Mouse (Mus musculus) forebrain, embryonic 15.5 days (tissue): ENCODE results near the gene Tgm4. TPM values are rescaled to one million over a fixed set of nuclear protein-coding genes. Genes with fewer than 3 reads are reported as not detected.

Experiments
- ATAC-seq: fragments of 200-750 bp; cut with Nextera tagmentation; replicated peaks from 2 replicates; pipeline ENCODE4 v1.8.0; 2017; ENCODE audit warnings: mild to moderate bottlenecking, moderate TSS enrichment, moderate library complexity
- H3K27ac ChIP-seq: fragments of 300-500 bp; sonication (generic); replicated peaks from 2 replicates; pipeline ENCODE4 v1.5.1; 2015; ENCODE audit warnings: mild to moderate bottlenecking, inconsistent platforms
- H3K27me3 ChIP-seq: fragments of 300-500 bp; sonication (generic); 2 replicates; pipeline ENCODE4 v1.6.1; 2015; ENCODE audit warnings: inconsistent platforms
- H3K36me3 ChIP-seq: fragments of 300-500 bp; sonication (generic); 2 replicates; pipeline ENCODE4 v1.6.1; 2015; ENCODE audit warnings: mild to moderate bottlenecking, inconsistent platforms
- H3K4me1 ChIP-seq: fragments of 300-500 bp; sonication (generic); 2 replicates; pipeline ENCODE4 v1.6.1; 2015; ENCODE audit warnings: inconsistent platforms
- H3K4me2 ChIP-seq: fragments of 300-500 bp; sonication (generic); replicated peaks from 2 replicates; pipeline ENCODE4 v1.6.1; 2015; ENCODE audit warnings: mild to moderate bottlenecking, inconsistent platforms
- H3K4me3 ChIP-seq: fragments of 300-500 bp; sonication (generic); 2 replicates; pipeline ENCODE4 v1.5.1; 2015; ENCODE audit warnings: mild to moderate bottlenecking, inconsistent platforms
- H3K9ac ChIP-seq: fragments of 300-500 bp; sonication (generic); replicated peaks from 2 replicates; pipeline ENCODE4 v1.6.1; 2015; ENCODE audit warnings: mild to moderate bottlenecking, inconsistent platforms
- H3K9me3 ChIP-seq: fragments of 300-500 bp; sonication (generic); 2 replicates; pipeline ENCODE4 v1.6.1; 2016; ENCODE audit warnings: inconsistent platforms
- WGBS: fragments of 180-500 bp; shearing (Covaris S2); methylation state at CpG from one replicate; pipeline ENCODE4 v1.1.7; 2015; ENCODE audit warnings: mixed read lengths; 5-methylcytosine and 5-hydroxymethylcytosine counted together
- polyA plus RNA-seq: library from polyadenylated mRNA; unstranded; fragments of >200 nt; fragmentation: Nextera tagmentation; extraction: Ambion mirVana; gene quantifications from 2 replicates; pipeline ENCODE4 v1.2.1, GENCODE M21; 2015

Tgm4 gene
- polyA plus RNA-seq, 1 experiment from 2014 or later: 0.78 TPM

- WGBS: under 1% methylated on average over 77 of the region's 79 CpGs
- Histone ChIP-seq H3K9me3 (no peaks in the 10 kb centered on the region), H3K27ac (peak within 1 kb of the TSS; percentile 92), H3K36me3 (no peaks in the 10 kb centered on the region), H3K4me2 (peak within 1 kb of the TSS; percentile 69), H3K27me3 (no peaks in the 10 kb centered on the region), H3K4me1 (peaks cover 24% of the 10 kb centered on the region), H3K4me3 (peak within 1 kb of the TSS; percentile 74), H3K9ac (peak within 1 kb of the TSS; percentile 85)
- ATAC-seq: peak; percentile 94
Observed at GRCm38 (mm10) chr9:123112805-123113521, 78.4 kb downstream of the Tgm4 start, which contains the start of the genes Zdhhc3 and Exosc7. Gene Zdhhc3, minus strand, starts transcription at chr9:123113205. Gene Exosc7, plus strand, starts transcription at chr9:123113215.

GRCm38 (mm10) chr9:123113931-123114330 lies 79.4 kb downstream of the Tgm4 start:
- Histone ChIP-seq H3K27ac (peak overlapping the region; percentile 92), H3K9me3 (no peaks in the 10 kb centered on the region), H3K4me3 (peak overlapping the region; percentile 74), H3K4me1 (peaks cover 24% of the 10 kb centered on the region), H3K4me2 (peak overlapping the region; percentile 69), H3K27me3 (no peaks in the 10 kb centered on the region), H3K36me3 (peaks cover 5% of the 10 kb centered on the region; the same call in 1 of the 2 replicates), H3K9ac (peak overlapping the region; percentile 85)
- ATAC-seq: no peak
- 65% methylated on average over 6 of the region's 6 CpGs for whole genome bisulfite sequencing

GRCm38 (mm10) chr9:123115566-123115965 lies 81.0 kb downstream of the Tgm4 start:
- Histone ChIP-seq H3K27me3 (no peaks in the 10 kb centered on the region), H3K27ac (no peak overlapping the region), H3K9ac (no peak overlapping the region), H3K36me3 (peaks cover 21% of the 10 kb centered on the region), H3K4me1 (peaks cover 24% of the 10 kb centered on the region), H3K9me3 (no peaks in the 10 kb centered on the region), H3K4me2 (no peak overlapping the region), H3K4me3 (no peak overlapping the region)
- no peak for ATAC-seq
- 81% methylated on average over 1 of the region's 1 CpGs for WGBS

Other genes starting within 250 kb of the Tgm4 start
- 7.4 and 7.7 TPM in 2 replicates for gene Tcaim, start 229.2 kb upstream of the Tgm4 start, polyA plus RNA-seq
- gene Gm35549, start 190.7 kb upstream of the Tgm4 start, polyA plus RNA-seq: 0.45 and 0.50 TPM in 2 replicates
- 103 and 115 TPM in 2 replicates for gene Zfp445, start 168.7 kb upstream of the Tgm4 start, polyA plus RNA-seq
- 4.1 and 4.6 TPM in 2 replicates for gene Zkscan7, start 149.0 kb upstream of the Tgm4 start, polyA plus RNA-seq
- 22.5 and 23.7 TPM in 2 replicates for gene Zfp105, start 111.7 kb upstream of the Tgm4 start, polyA plus RNA-seq
- 31.4 and 33.5 TPM in 2 replicates for gene 1110059G10Rik, start 83.7 kb upstream of the Tgm4 start, polyA plus RNA-seq
- gene Kif15, start 83.7 kb upstream of the Tgm4 start, polyA plus RNA-seq: 28.2 and 29.1 TPM in 2 replicates
- 19.4 and 24.1 TPM in 2 replicates for gene Tmem42, start 13.4 kb upstream of the Tgm4 start, polyA plus RNA-seq
- gene Zdhhc3, start 78.5 kb downstream of the Tgm4 start, polyA plus RNA-seq: 80.8 and 81.0 TPM in 2 replicates
- 92.6 and 98.2 TPM in 2 replicates for gene Exosc7, start 78.5 kb downstream of the Tgm4 start, polyA plus RNA-seq
- 0.32 and 0.98 TPM in 2 replicates for gene Clec3b, start 116.2 kb downstream of the Tgm4 start, polyA plus RNA-seq
- gene Cdcp1, start 181.3 kb downstream of the Tgm4 start, polyA plus RNA-seq: 0.09 TPM in 1 of 2 replicates, not detected in the other
- 36.0 and 36.9 TPM in 2 replicates for gene Tmem158, start 226.0 kb downstream of the Tgm4 start, polyA plus RNA-seq